Mouse (Mus musculus): ENCODE measurements around the gene Wipi1.
A peak's percentile ranks its signal among the peaks of the same experiment; 100 is the strongest.

- TF ChIP-seq CTCF (IDR thresholded peaks at IDR 0.05; ENCODE audit: low read depth): peak; percentile 99
- no peak for TF ChIP-seq EP300 (IDR thresholded peaks at IDR 0.05; ENCODE audit: low read depth)
These were observed 26.7 kb downstream of the Wipi1 start for GRCm38 (mm10) chr11:109584843-109585713.
